In the genomic region with DNA sequence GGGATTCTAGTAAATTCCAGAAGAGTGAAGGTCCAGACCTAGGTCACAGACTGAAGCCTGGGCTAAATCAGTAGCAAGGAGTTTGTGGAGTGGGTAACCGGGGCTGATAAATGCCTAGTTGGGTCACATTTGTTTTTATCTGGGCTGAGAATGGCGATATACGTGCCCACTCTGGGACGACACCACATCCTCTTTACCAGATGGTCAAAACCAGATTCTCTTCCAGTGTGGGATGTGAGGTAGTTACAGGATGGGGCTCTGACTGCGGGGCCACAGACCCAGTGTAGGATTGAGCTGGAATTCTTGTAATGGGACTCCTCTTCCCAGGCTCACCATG, we compare ENCODE assay signal across 9 mouse cellular contexts. TPM values are rescaled to one million over a fixed set of nuclear protein-coding genes. Genes with fewer than 3 reads are reported as not detected.
DNase-seq lines count a peak whose midpoint lies in the region; ATAC-seq and TF ChIP-seq lines count a peak whose summit lies in the region.
"Had no signal": no experiment of that assay in that cellular context is flagged by ENCODE, and none has a peak within 500 bp of the region (broad histone marks: within the 10 kb centered on the region; RNA-seq: fewer than 3 reads in every experiment).

No protein-coding gene starts in this region.

- no peaks in the 10 kb centered on the region for H3K36me3 ChIP-seq in heart, embryonic 16.5 days (ENCODE audit: control insufficient read depth, insufficient read depth)
- H3K36me3 ChIP-seq in midbrain, embryonic 15.5 days (replicated peaks), result no peaks in the 10 kb centered on the region
- H3K36me3 ChIP-seq in midbrain, embryonic 13.5 days, result no peaks in the 10 kb centered on the region
- H3K36me3 ChIP-seq in intestine, postnatal 0 days (ENCODE audit: control insufficient read depth, insufficient read depth), result no peaks in the 10 kb centered on the region
- no peaks in the 10 kb centered on the region for H3K36me3 ChIP-seq in neural tube, embryonic 15.5 days
- H3K36me3 ChIP-seq: liver, embryonic 15.5 days had no signal

- peak overlapping the region; percentile 41 for H3K9ac ChIP-seq in heart, embryonic 16.5 days (ENCODE audit: low read length)
- no peak overlapping the region for H3K9ac ChIP-seq in midbrain, embryonic 15.5 days
- no peak overlapping the region for H3K9ac ChIP-seq in midbrain, embryonic 13.5 days (replicated peaks)
- peak overlapping the region; percentile 47 for H3K9ac ChIP-seq in intestine, postnatal 0 days (ENCODE audit: low read depth, low read length)
- no peak overlapping the region for H3K9ac ChIP-seq in neural tube, embryonic 15.5 days (replicated peaks)
- H3K9ac ChIP-seq: liver, embryonic 15.5 days had no signal

- 35% methylated on average over 5 of the region's 5 CpGs for WGBS in heart, embryonic 16.5 days
- WGBS in midbrain, embryonic 15.5 days, result 81% methylated on average over 5 of the region's 5 CpGs
- WGBS in midbrain, embryonic 13.5 days, result 82% methylated on average over 5 of the region's 5 CpGs
- 48% methylated on average over 5 of the region's 5 CpGs for WGBS in intestine, postnatal 0 days
- WGBS in neural tube, embryonic 15.5 days, result 81% methylated on average over 5 of the region's 5 CpGs

- no peak for DNase-seq in heart, adult 9 months (ENCODE audit: low spot score in 2 of 2)
- no peak for DNase-seq in urinary bladder, postnatal 10 days (ENCODE audit: low spot score)
- DNase-seq: layer of hippocampus, adult 9-11 months had no signal

- no peaks in the 10 kb centered on the region for H3K27me3 ChIP-seq in heart, embryonic 16.5 days (ENCODE audit: control insufficient read depth, insufficient read depth, low read length)
- no peaks in the 10 kb centered on the region; the same call in 1 of the 2 replicates for H3K27me3 ChIP-seq in midbrain, embryonic 15.5 days (replicated peaks)
- peaks cover 8% of the 10 kb centered on the region; the same call in 1 of the 2 replicates for H3K27me3 ChIP-seq in midbrain, embryonic 13.5 days
- no peaks in the 10 kb centered on the region for H3K27me3 ChIP-seq in intestine, postnatal 0 days (replicated peaks; ENCODE audit: control insufficient read depth, insufficient read depth, low read length)
- H3K27me3 ChIP-seq in neural tube, embryonic 15.5 days (replicated peaks), result no peaks in the 10 kb centered on the region; the same call in 1 of the 2 replicates
- H3K27me3 ChIP-seq: liver, embryonic 15.5 days had no signal

- 0 out of 2 replicates have a peak, but pooled peaks have one; percentile 33 for ATAC-seq in heart, embryonic 16.5 days (replicated peaks; ENCODE audit: extremely low read depth, insufficient read depth, low FRiP score)
- no peak for ATAC-seq in midbrain, embryonic 15.5 days (replicated peaks)
- ATAC-seq in midbrain, embryonic 13.5 days, result no peak
- ATAC-seq in intestine, postnatal 0 days, result no peak; the same call in 1 of the 2 replicates
- no peak for ATAC-seq in neural tube, embryonic 15.5 days (ENCODE audit: low FRiP score)

- no peak for TF ChIP-seq CTCF in intestine, postnatal 0 days (IDR thresholded peaks at IDR 0.05; ENCODE audit: low read depth)

- no peak overlapping the region for H3K27ac ChIP-seq in heart, embryonic 16.5 days (ENCODE audit: low read length)
- H3K27ac ChIP-seq in midbrain, embryonic 15.5 days, result no peak overlapping the region
- no peak overlapping the region for H3K27ac ChIP-seq in midbrain, embryonic 13.5 days
- peak overlapping the region; percentile 91 for H3K27ac ChIP-seq in intestine, postnatal 0 days (ENCODE audit: low read depth, low read length)
- no peak overlapping the region for H3K27ac ChIP-seq in neural tube, embryonic 15.5 days (replicated peaks)
- H3K27ac ChIP-seq: liver, embryonic 15.5 days had no signal

- H3K4me2 ChIP-seq in heart, embryonic 16.5 days (ENCODE audit: low read depth, low read length), result peak overlapping the region; percentile 41
- H3K4me2 ChIP-seq in midbrain, embryonic 15.5 days, result 0 out of 2 replicates have a peak overlapping the region, but pooled peaks have one; percentile 21
- no peak overlapping the region for H3K4me2 ChIP-seq in midbrain, embryonic 13.5 days (replicated peaks)
- H3K4me2 ChIP-seq in intestine, postnatal 0 days (replicated peaks; ENCODE audit: low read depth), result peak overlapping the region; percentile 59
- H3K4me2 ChIP-seq in neural tube, embryonic 15.5 days, result no peak overlapping the region
- H3K4me2 ChIP-seq: liver, embryonic 15.5 days had no signal

- peaks cover 22% of the 10 kb centered on the region for H3K4me1 ChIP-seq in heart, embryonic 16.5 days (ENCODE audit: control insufficient read depth, insufficient read depth, low read length)
- peaks cover 6% of the 10 kb centered on the region; the same call in 1 of the 2 replicates for H3K4me1 ChIP-seq in midbrain, embryonic 15.5 days
- H3K4me1 ChIP-seq in midbrain, embryonic 13.5 days (replicated peaks), result peaks cover 8% of the 10 kb centered on the region
- H3K4me1 ChIP-seq in intestine, postnatal 0 days (replicated peaks; ENCODE audit: control insufficient read depth, insufficient read depth, low read length), result peaks cover 19% of the 10 kb centered on the region
- H3K4me1 ChIP-seq in neural tube, embryonic 15.5 days, result no peaks in the 10 kb centered on the region

- H3K4me3 ChIP-seq in heart, embryonic 16.5 days (ENCODE audit: low read length), result no peak overlapping the region
- H3K4me3 ChIP-seq in midbrain, embryonic 15.5 days, result no peak overlapping the region
- no peak overlapping the region for H3K4me3 ChIP-seq in midbrain, embryonic 13.5 days (replicated peaks)
- peak overlapping the region; percentile 29 for H3K4me3 ChIP-seq in intestine, postnatal 0 days (ENCODE audit: low read depth, low read length)
- no peak overlapping the region for H3K4me3 ChIP-seq in neural tube, embryonic 15.5 days (replicated peaks)
- H3K4me3 ChIP-seq: liver, embryonic 15.5 days had no signal

- no peaks in the 10 kb centered on the region for H3K9me3 ChIP-seq in heart, embryonic 16.5 days (replicated peaks; ENCODE audit: control insufficient read depth, low read length)
- H3K9me3 ChIP-seq in midbrain, embryonic 15.5 days, result no peaks in the 10 kb centered on the region
- H3K9me3 ChIP-seq in midbrain, embryonic 13.5 days, result no peaks in the 10 kb centered on the region
- no peaks in the 10 kb centered on the region for H3K9me3 ChIP-seq in intestine, postnatal 0 days (ENCODE audit: control insufficient read depth)
- no peaks in the 10 kb centered on the region for H3K9me3 ChIP-seq in neural tube, embryonic 15.5 days (replicated peaks)
- H3K9me3 ChIP-seq: liver, embryonic 15.5 days had no signal

RNA-seq across cellular contexts. Expression of gene Trim72, which starts 0.4 kb away (rescaled TPM):
- polyA plus RNA-seq in heart, embryonic 16.5 days (2015; fragmentation: Nextera tagmentation; extraction: Ambion mirVana), result 0.84 and 1.0 TPM in 2 replicates
- polyA plus RNA-seq in midbrain, embryonic 15.5 days (2015; fragmentation: Nextera tagmentation; extraction: Ambion mirVana), result 0.10 TPM in 1 of 2 replicates, not detected in the other
- polyA plus RNA-seq in midbrain, embryonic 13.5 days (2015; fragmentation: Nextera tagmentation; extraction: Ambion mirVana), result not detected in 2 replicates
- 0.29 and 0.47 TPM in 2 replicates for polyA plus RNA-seq in intestine, postnatal 0 days (2015; fragmentation: Nextera tagmentation; extraction: Ambion mirVana)
- polyA plus RNA-seq in neural tube, embryonic 15.5 days (2015; fragmentation: Nextera tagmentation; extraction: Ambion mirVana), result 0.31 and 0.40 TPM in 2 replicates

RNA-seq across cellular contexts. Expression of gene Pycard, which starts 10.5 kb away (rescaled TPM):
- polyA plus RNA-seq in heart, embryonic 16.5 days (2015; fragmentation: Nextera tagmentation; extraction: Ambion mirVana), result 60.8 and 72.1 TPM in 2 replicates
- 6.5 and 7.9 TPM in 2 replicates for polyA plus RNA-seq in midbrain, embryonic 15.5 days (2015; fragmentation: Nextera tagmentation; extraction: Ambion mirVana)
- polyA plus RNA-seq in midbrain, embryonic 13.5 days (2015; fragmentation: Nextera tagmentation; extraction: Ambion mirVana), result 3.9 and 4.1 TPM in 2 replicates
- 537 and 545 TPM in 2 replicates for polyA plus RNA-seq in intestine, postnatal 0 days (2015; fragmentation: Nextera tagmentation; extraction: Ambion mirVana)
- polyA plus RNA-seq in neural tube, embryonic 15.5 days (2015; fragmentation: Nextera tagmentation; extraction: Ambion mirVana), result 8.0 and 46.9 TPM in 2 replicates

RNA-seq across cellular contexts. Expression of gene Fus, which starts 36.9 kb away (rescaled TPM):
- polyA plus RNA-seq in heart, embryonic 16.5 days (2015; fragmentation: Nextera tagmentation; extraction: Ambion mirVana), result 249 and 255 TPM in 2 replicates
- polyA plus RNA-seq in midbrain, embryonic 15.5 days (2015; fragmentation: Nextera tagmentation; extraction: Ambion mirVana), result 380 and 381 TPM in 2 replicates
- polyA plus RNA-seq in midbrain, embryonic 13.5 days (2015; fragmentation: Nextera tagmentation; extraction: Ambion mirVana), result 415 and 452 TPM in 2 replicates
- polyA plus RNA-seq in intestine, postnatal 0 days (2015; fragmentation: Nextera tagmentation; extraction: Ambion mirVana), result 120 and 132 TPM in 2 replicates
- polyA plus RNA-seq in neural tube, embryonic 15.5 days (2015; fragmentation: Nextera tagmentation; extraction: Ambion mirVana), result 357 and 362 TPM in 2 replicates

RNA-seq across cellular contexts. Expression of gene Prss36, which starts 57.6 kb away (rescaled TPM):
- 8.8 and 9.6 TPM in 2 replicates for polyA plus RNA-seq in heart, embryonic 16.5 days (2015; fragmentation: Nextera tagmentation; extraction: Ambion mirVana)
- 10.4 and 15.5 TPM in 2 replicates for polyA plus RNA-seq in midbrain, embryonic 15.5 days (2015; fragmentation: Nextera tagmentation; extraction: Ambion mirVana)
- polyA plus RNA-seq in midbrain, embryonic 13.5 days (2015; fragmentation: Nextera tagmentation; extraction: Ambion mirVana), result 11.8 and 12.7 TPM in 2 replicates
- polyA plus RNA-seq in intestine, postnatal 0 days (2015; fragmentation: Nextera tagmentation; extraction: Ambion mirVana), result 6.3 and 6.6 TPM in 2 replicates
- polyA plus RNA-seq in neural tube, embryonic 15.5 days (2015; fragmentation: Nextera tagmentation; extraction: Ambion mirVana), result 13.9 and 16.2 TPM in 2 replicates

RNA-seq across cellular contexts. Expression of gene Itgam, which starts 58.3 kb away (rescaled TPM):
- polyA plus RNA-seq in heart, embryonic 16.5 days (2015; fragmentation: Nextera tagmentation; extraction: Ambion mirVana), result 0.98 and 1.2 TPM in 2 replicates
- polyA plus RNA-seq in midbrain, embryonic 15.5 days (2015; fragmentation: Nextera tagmentation; extraction: Ambion mirVana), result 1.3 and 1.4 TPM in 2 replicates
- 0.58 and 0.71 TPM in 2 replicates for polyA plus RNA-seq in midbrain, embryonic 13.5 days (2015; fragmentation: Nextera tagmentation; extraction: Ambion mirVana)
- polyA plus RNA-seq in intestine, postnatal 0 days (2015; fragmentation: Nextera tagmentation; extraction: Ambion mirVana), result 0.70 and 0.88 TPM in 2 replicates
- 1.2 and 1.7 TPM in 2 replicates for polyA plus RNA-seq in neural tube, embryonic 15.5 days (2015; fragmentation: Nextera tagmentation; extraction: Ambion mirVana)

Comparison
In these comparisons a context has a peak if more than half of its experiments do, and no peak if none do; other contexts are left out.
1. H3K4me2 ChIP-seq: peak in heart, embryonic 16.5 days (single experiment), midbrain, embryonic 15.5 days (single experiment) and intestine, postnatal 0 days (single experiment); none in midbrain, embryonic 13.5 days (single experiment) and neural tube, embryonic 15.5 days (single experiment).
2. H3K9ac ChIP-seq: peak in heart, embryonic 16.5 days (single experiment) and intestine, postnatal 0 days (single experiment); none in midbrain, embryonic 15.5 days (single experiment), midbrain, embryonic 13.5 days (single experiment) and neural tube, embryonic 15.5 days (single experiment).